Mouse (Mus musculus) neural tube, embryonic 12.5 days (tissue): ENCODE results near the gene Scmh1. TPM values are rescaled to one million over a fixed set of nuclear protein-coding genes. Genes with fewer than 3 reads are reported as not detected.

Experiments used
- ATAC-seq: fragments of 200-750 bp; cut with Nextera tagmentation; 2 replicates; pipeline ENCODE4 v1.8.0; 2017; ENCODE audit warnings: low read depth, mild to moderate bottlenecking, moderate TSS enrichment, moderate library complexity; ENCODE audit not compliant: low FRiP score
- H3K27ac ChIP-seq: fragments of 300-500 bp; sonication (generic); 2 replicates; pipeline ENCODE4 v1.5.1; 2016
- H3K27me3 ChIP-seq: fragments of 300-500 bp; sonication (generic); replicated peaks from 2 replicates; pipeline ENCODE4 v1.6.1; 2016; ENCODE audit warnings: mild to moderate bottlenecking
- H3K36me3 ChIP-seq: fragments of 300-500 bp; sonication (generic); 2 replicates; pipeline ENCODE4 v1.6.1; 2016; ENCODE audit warnings: mild to moderate bottlenecking
- H3K4me1 ChIP-seq: fragments of 300-500 bp; sonication (generic); 2 replicates; pipeline ENCODE4 v1.6.1; 2016
- H3K4me2 ChIP-seq: fragments of 300-500 bp; sonication (generic); replicated peaks from 2 replicates; pipeline ENCODE4 v1.6.1; 2016; ENCODE audit warnings: mild to moderate bottlenecking
- H3K4me3 ChIP-seq: fragments of 300-500 bp; sonication (generic); 2 replicates; pipeline ENCODE4 v1.5.1; 2016
- H3K9ac ChIP-seq: fragments of 300-500 bp; sonication (generic); 2 replicates; pipeline ENCODE4 v1.6.1; 2016; ENCODE audit warnings: mild to moderate bottlenecking
- H3K9me3 ChIP-seq: fragments of 300-500 bp; sonication (generic); 2 replicates; pipeline ENCODE4 v1.6.1; 2016; ENCODE audit warnings: mild to moderate bottlenecking
- WGBS: fragments of 180-500 bp; shearing (Covaris S2); methylation state at CpG from one replicate; pipeline ENCODE4 v1.1.7; 2016; 5-methylcytosine and 5-hydroxymethylcytosine counted together
- polyA plus RNA-seq: library from polyadenylated mRNA; unstranded; fragments of >200 nt; fragmentation: Nextera tagmentation; extraction: Ambion mirVana; gene quantifications from 2 replicates; pipeline ENCODE4 v1.2.1, GENCODE M21; 2016

Gene Scmh1
- polyA plus RNA-seq: 82.6 and 90.0 TPM in 2 replicates

GRCm38 (mm10) chr4:120405144-120405805 is at the start of gene Scmh1:
TSS of gene Scmh1 (plus strand) at chr4:120405281.
- no peaks in the 10 kb centered on the region for H3K9me3 ChIP-seq
- no peaks in the 10 kb centered on the region for H3K36me3 ChIP-seq
- peaks cover 18% of the 10 kb centered on the region; the same call in 1 of the 2 replicates for H3K4me1 ChIP-seq
- no peaks in the 10 kb centered on the region for H3K27me3 ChIP-seq
- H3K4me3 ChIP-seq: peak within 1 kb of the TSS; percentile 99
- H3K9ac ChIP-seq: peak within 1 kb of the TSS; percentile 99
- peak within 1 kb of the TSS; percentile 88 for H3K27ac ChIP-seq
- peak within 1 kb of the TSS; percentile 73 for H3K4me2 ChIP-seq
- under 1% methylated on average over 85 of the region's 102 CpGs for WGBS
- peak; percentile 86 for ATAC-seq

- Histone ChIP-seq H3K9ac (no peak overlapping the region), H3K4me3 (no peak overlapping the region), H3K9me3 (no peaks in the 10 kb centered on the region), H3K27me3 (no peaks in the 10 kb centered on the region), H3K4me2 (no peak overlapping the region; the same call in 1 of the 2 replicates), H3K36me3 (no peaks in the 10 kb centered on the region), H3K4me1 (peaks cover 15% of the 10 kb centered on the region), H3K27ac (no peak overlapping the region)
- peak; percentile 62 for ATAC-seq
- 4% methylated on average over 8 of the region's 8 CpGs for WGBS
Observed at GRCm38 (mm10) chr4:120360011-120360521, 45.0 kb upstream of the Scmh1 start.

DNA sequence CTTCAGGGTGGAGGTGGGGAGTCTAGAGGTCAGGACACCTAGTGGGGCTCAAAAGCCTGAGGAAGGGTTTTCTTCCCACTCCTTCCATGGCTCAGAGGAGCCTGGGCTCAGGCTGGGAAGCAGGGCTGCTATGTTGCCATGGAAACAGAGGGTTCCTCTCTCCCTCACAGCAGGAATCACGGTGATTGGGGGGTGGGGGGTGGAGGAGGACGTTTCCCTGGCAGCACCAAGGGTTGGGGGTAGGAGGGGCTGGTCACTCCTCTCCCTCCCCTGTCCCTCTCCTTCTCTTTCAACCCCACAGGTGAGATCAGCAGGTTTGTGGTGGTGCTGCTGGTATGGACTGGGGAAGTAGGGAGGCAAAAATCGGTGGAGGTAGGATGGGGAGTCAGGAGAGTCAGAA is 40.4 kb upstream of the Scmh1 start:
- Histone ChIP-seq H3K4me3 (no peak overlapping the region), H3K27me3 (no peaks in the 10 kb centered on the region), H3K27ac (no peak overlapping the region), H3K4me2 (peak overlapping the region; percentile 35; the same call in 1 of the 2 replicates), H3K9me3 (no peaks in the 10 kb centered on the region), H3K9ac (no peak overlapping the region), H3K4me1 (peaks cover 30% of the 10 kb centered on the region), H3K36me3 (no peaks in the 10 kb centered on the region)
- 2% methylated on average over 3 of the region's 3 CpGs for WGBS
- ATAC-seq: peak; percentile 23; the same call in 1 of the 2 replicates

GRCm38 (mm10) chr4:120365456-120365855 is 39.6 kb upstream of the Scmh1 start:
- no peak overlapping the region for H3K4me3 ChIP-seq
- H3K27ac ChIP-seq: no peak overlapping the region
- no peaks in the 10 kb centered on the region for H3K9me3 ChIP-seq
- H3K9ac ChIP-seq: no peak overlapping the region
- no peaks in the 10 kb centered on the region for H3K36me3 ChIP-seq
- 30% methylated on average over 5 of the region's 5 CpGs for WGBS
- no peak overlapping the region for H3K4me2 ChIP-seq
- no peaks in the 10 kb centered on the region for H3K27me3 ChIP-seq
- peaks cover 32% of the 10 kb centered on the region for H3K4me1 ChIP-seq
- ATAC-seq: no peak

GRCm38 (mm10) chr4:120368031-120368430 is 37.0 kb upstream of the Scmh1 start:
- no peak overlapping the region for H3K4me3 ChIP-seq
- H3K4me2 ChIP-seq: no peak overlapping the region
- H3K9me3 ChIP-seq: no peaks in the 10 kb centered on the region
- H3K27ac ChIP-seq: no peak overlapping the region
- H3K36me3 ChIP-seq: no peaks in the 10 kb centered on the region
- 86% methylated on average over 2 of the region's 2 CpGs for WGBS
- ATAC-seq: no peak
- H3K27me3 ChIP-seq: no peaks in the 10 kb centered on the region
- no peak overlapping the region for H3K9ac ChIP-seq
- peaks cover 41% of the 10 kb centered on the region for H3K4me1 ChIP-seq

DNA sequence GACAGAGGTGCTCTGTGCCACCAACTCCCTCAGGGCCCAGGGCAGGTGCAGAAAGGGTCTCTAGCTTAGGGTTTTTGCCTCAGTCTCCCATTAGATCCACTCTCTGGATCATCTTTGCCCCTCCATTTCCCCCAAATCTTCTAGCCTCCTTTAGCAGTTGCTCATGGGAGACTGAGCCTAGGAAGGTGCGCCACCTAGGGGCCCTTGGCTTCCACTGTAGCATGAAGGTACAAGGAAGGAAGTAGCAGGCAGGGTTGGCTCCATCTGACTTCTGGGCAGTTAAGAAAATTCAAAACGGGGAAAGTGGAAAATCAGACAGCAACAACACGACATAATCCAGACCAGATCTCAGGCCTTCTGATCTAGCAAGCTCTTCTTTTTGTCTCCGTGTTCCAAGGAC is 36.4 kb upstream of the Scmh1 start:
- no peaks in the 10 kb centered on the region for H3K27me3 ChIP-seq
- H3K9me3 ChIP-seq: no peaks in the 10 kb centered on the region
- no peak overlapping the region for H3K9ac ChIP-seq
- H3K4me1 ChIP-seq: peaks cover 47% of the 10 kb centered on the region
- WGBS: 13% methylated on average over 4 of the region's 4 CpGs
- no peak for ATAC-seq
- H3K4me2 ChIP-seq: no peak overlapping the region
- H3K36me3 ChIP-seq: no peaks in the 10 kb centered on the region
- no peak overlapping the region for H3K27ac ChIP-seq
- H3K4me3 ChIP-seq: no peak overlapping the region

- Histone ChIP-seq H3K4me2 (peak overlapping the region; percentile 34; the same call in 1 of the 2 replicates), H3K27me3 (no peaks in the 10 kb centered on the region), H3K9ac (no peak overlapping the region), H3K36me3 (no peaks in the 10 kb centered on the region), H3K4me3 (no peak overlapping the region), H3K4me1 (peaks cover 46% of the 10 kb centered on the region), H3K27ac (no peak overlapping the region), H3K9me3 (no peaks in the 10 kb centered on the region)
- ATAC-seq: no peak
- WGBS: 43% methylated on average over 2 of the region's 2 CpGs
Observed at GRCm38 (mm10) chr4:120369156-120369555, 35.9 kb upstream of the Scmh1 start.

DNA sequence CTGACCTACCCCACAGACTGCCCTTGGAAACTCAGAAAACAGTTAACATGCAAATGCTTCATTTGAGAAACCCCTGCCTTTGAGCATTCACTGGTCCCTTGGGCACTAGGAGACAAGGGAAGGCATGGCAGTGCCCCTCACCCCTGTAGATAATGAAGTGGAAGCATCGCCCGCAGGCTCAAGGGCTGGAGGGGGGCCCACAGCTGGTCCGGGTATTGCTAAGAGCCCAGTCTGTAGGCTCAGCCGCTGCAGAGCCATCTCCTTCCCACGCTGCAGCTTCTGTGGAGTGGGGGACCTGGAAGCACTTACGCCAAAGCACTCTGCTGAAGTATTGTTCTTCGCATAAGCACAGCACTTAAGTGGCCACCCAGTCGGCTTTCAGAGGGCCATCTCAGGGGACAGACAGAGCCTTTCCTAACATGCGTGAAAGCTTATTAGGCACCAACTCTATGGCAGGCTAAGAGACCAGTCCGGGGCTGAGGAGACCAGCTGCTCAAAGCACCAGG is 35.2 kb upstream of the Scmh1 start:
- Histone ChIP-seq H3K9ac (peak overlapping the region; percentile 14; the same call in 1 of the 2 replicates), H3K4me3 (no peak overlapping the region), H3K4me1 (peaks cover 39% of the 10 kb centered on the region), H3K27ac (no peak overlapping the region), H3K27me3 (no peaks in the 10 kb centered on the region), H3K36me3 (no peaks in the 10 kb centered on the region), H3K4me2 (peak overlapping the region; percentile 34), H3K9me3 (no peaks in the 10 kb centered on the region)
- 15% methylated on average over 10 of the region's 10 CpGs for WGBS
- ATAC-seq: peak; percentile 84

GRCm38 (mm10) chr4:120372838-120373237 is 32.2 kb upstream of the Scmh1 start:
- Histone ChIP-seq H3K9me3 (no peaks in the 10 kb centered on the region), H3K27me3 (no peaks in the 10 kb centered on the region), H3K27ac (no peak overlapping the region), H3K36me3 (no peaks in the 10 kb centered on the region), H3K9ac (no peak overlapping the region), H3K4me1 (peaks cover 32% of the 10 kb centered on the region), H3K4me2 (no peak overlapping the region), H3K4me3 (no peak overlapping the region)
- no peak for ATAC-seq
- WGBS: 74% methylated on average over 3 of the region's 3 CpGs

DNA sequence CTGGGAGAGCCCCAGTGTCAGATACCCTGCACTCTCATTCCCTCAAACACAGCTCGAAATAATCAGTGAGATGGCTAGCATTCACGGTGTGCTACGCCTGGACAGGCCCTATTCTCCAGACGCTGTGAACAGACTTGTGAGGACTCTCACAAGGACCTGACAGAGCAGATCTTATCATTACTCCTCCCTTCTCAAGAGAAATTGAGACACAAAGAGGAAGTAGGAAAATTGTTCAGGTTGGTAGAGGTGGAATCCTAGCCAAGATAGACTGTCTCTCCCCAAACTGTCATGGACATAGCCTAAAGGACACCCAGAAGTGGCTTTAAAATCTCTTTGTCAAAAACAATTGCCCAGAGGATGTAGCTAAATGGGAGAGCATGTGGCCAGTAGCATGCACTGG is 31.3 kb upstream of the Scmh1 start:
- Histone ChIP-seq H3K4me3 (no peak overlapping the region), H3K4me1 (peaks cover 31% of the 10 kb centered on the region), H3K4me2 (no peak overlapping the region), H3K9me3 (no peaks in the 10 kb centered on the region), H3K36me3 (no peaks in the 10 kb centered on the region), H3K9ac (no peak overlapping the region), H3K27me3 (no peaks in the 10 kb centered on the region), H3K27ac (no peak overlapping the region)
- no peak for ATAC-seq
- WGBS: 48% methylated on average over 4 of the region's 4 CpGs

DNA sequence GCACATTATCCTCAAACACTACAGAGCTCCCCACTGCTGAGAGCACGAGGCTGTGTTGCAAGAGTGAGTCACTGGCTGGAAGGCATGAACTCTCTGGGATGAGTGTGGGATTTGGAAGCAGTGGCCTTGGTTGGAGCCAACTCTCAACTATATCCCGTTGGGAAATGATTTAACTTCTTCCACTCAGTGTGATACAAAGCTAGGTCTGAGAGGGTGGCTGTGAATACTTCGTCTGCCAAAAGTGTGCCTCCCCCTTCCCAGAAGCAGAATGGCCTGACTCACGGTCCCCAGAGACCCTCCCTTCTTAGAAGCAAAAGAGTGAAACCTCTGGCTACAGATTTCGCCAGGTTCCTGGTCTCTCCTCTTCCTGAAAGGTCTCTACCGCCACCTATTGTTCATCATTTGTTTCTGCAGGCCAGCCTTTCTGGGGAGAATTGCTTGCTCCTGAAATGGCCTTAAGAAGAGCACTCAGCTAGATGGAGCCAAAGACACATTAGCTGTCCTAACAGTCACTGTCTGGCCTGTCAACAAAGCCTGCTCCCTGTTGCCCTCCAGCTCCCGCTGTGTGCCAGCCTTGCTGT is 24.2 kb upstream of the Scmh1 start:
- no peak overlapping the region for H3K4me3 ChIP-seq
- H3K27me3 ChIP-seq: no peaks in the 10 kb centered on the region
- H3K36me3 ChIP-seq: no peaks in the 10 kb centered on the region
- 11% methylated on average over 7 of the region's 7 CpGs for WGBS
- peaks cover 2% of the 10 kb centered on the region; the same call in 1 of the 2 replicates for H3K4me1 ChIP-seq
- no peak overlapping the region for H3K4me2 ChIP-seq
- no peak overlapping the region for H3K27ac ChIP-seq
- ATAC-seq: peak; percentile 83
- no peaks in the 10 kb centered on the region for H3K9me3 ChIP-seq
- H3K9ac ChIP-seq: no peak overlapping the region

GRCm38 (mm10) chr4:120385496-120385895 is 19.6 kb upstream of the Scmh1 start:
- 90% methylated on average over 2 of the region's 2 CpGs for WGBS
- no peak for ATAC-seq
- no peak overlapping the region for H3K27ac ChIP-seq

More at GRCm38 (mm10) chr4:120385496-120385895, 19.6 kb upstream of the Scmh1 start:
- Histone ChIP-seq H3K9ac (no peak overlapping the region), H3K4me3 (no peak overlapping the region), H3K9me3 (no peaks in the 10 kb centered on the region), H3K27me3 (no peaks in the 10 kb centered on the region), H3K4me2 (no peak overlapping the region), H3K4me1 (peaks cover 2% of the 10 kb centered on the region; the same call in 1 of the 2 replicates), H3K36me3 (no peaks in the 10 kb centered on the region)
